Mouse (Mus musculus): ENCODE measurements at regions not wholly inside any gene's neighbourhood (a gene's known extent, or its start where the extent isn't known, plus 50 kb on each side); places are given as distances from the start of the nearest gene placed in this dataset.

- DNase-seq (ENCODE audit: extremely low spot score) = no peak
These were observed 109.5 kb upstream of the Hes1 start for GRCm38 (mm10) chr16:29954700-29955099.

- DNase-seq (ENCODE audit: extremely low spot score) = no peak
These were observed 107.3 kb upstream of the Hes1 start for GRCm38 (mm10) chr16:29956904-29957303.

- DNase-seq (ENCODE audit: extremely low spot score) = no peak
These were observed 104.1 kb upstream of the Hes1 start for GRCm38 (mm10) chr16:29959939-29960637.

GRCm38 (mm10) chr16:29963284-29963683 lies 100.9 kb upstream of the Hes1 start:
- no peak for DNase-seq (ENCODE audit: extremely low spot score)

- DNase-seq (ENCODE audit: extremely low spot score) = no peak
These were observed 99.6 kb upstream of the Hes1 start for GRCm38 (mm10) chr16:29964563-29964962.

- no peak for DNase-seq (ENCODE audit: extremely low spot score)
These were observed 95.4 kb upstream of the Hes1 start for GRCm38 (mm10) chr16:29968743-29969142.

- no peak for DNase-seq (ENCODE audit: extremely low spot score)
These were observed 91.4 kb upstream of the Hes1 start for GRCm38 (mm10) chr16:29972741-29973141.

GRCm38 (mm10) chr16:29973250-29973649 lies 90.9 kb upstream of the Hes1 start:
- no peak for DNase-seq (ENCODE audit: extremely low spot score)

- DNase-seq (ENCODE audit: extremely low spot score) = no peak
These were observed 88.4 kb upstream of the Hes1 start for GRCm38 (mm10) chr16:29975800-29976199.

GRCm38 (mm10) chr16:29977011-29977410 lies 87.2 kb upstream of the Hes1 start:
- no peak for DNase-seq (ENCODE audit: extremely low spot score)

- DNase-seq (ENCODE audit: extremely low spot score) = no peak
These were observed 86.5 kb upstream of the Hes1 start for GRCm38 (mm10) chr16:29977711-29978110.

GRCm38 (mm10) chr16:29979066-29979465 lies 85.1 kb upstream of the Hes1 start:
- DNase-seq (ENCODE audit: extremely low spot score) = no peak

GRCm38 (mm10) chr16:29981543-29981942 lies 82.6 kb upstream of the Hes1 start:
- DNase-seq (ENCODE audit: extremely low spot score) = no peak

GRCm38 (mm10) chr16:29982224-29982785 lies 81.9 kb upstream of the Hes1 start:
- DNase-seq (ENCODE audit: extremely low spot score) = no peak

- DNase-seq (ENCODE audit: extremely low spot score) = no peak
These were observed 81.0 kb upstream of the Hes1 start for GRCm38 (mm10) chr16:29983161-29983560.

- no peak for DNase-seq (ENCODE audit: extremely low spot score)
These were observed 78.9 kb upstream of the Hes1 start for GRCm38 (mm10) chr16:29985126-29985931.

- no peak for DNase-seq (ENCODE audit: extremely low spot score)
These were observed 76.6 kb upstream of the Hes1 start for GRCm38 (mm10) chr16:29987595-29987994.

GRCm38 (mm10) chr16:29987999-29988398 lies 76.2 kb upstream of the Hes1 start:
- DNase-seq (ENCODE audit: extremely low spot score) = no peak

GRCm38 (mm10) chr16:29989308-29989707 lies 74.9 kb upstream of the Hes1 start:
- no peak for DNase-seq (ENCODE audit: extremely low spot score)

- DNase-seq (ENCODE audit: extremely low spot score) = no peak
These were observed 73.8 kb upstream of the Hes1 start for GRCm38 (mm10) chr16:29990393-29990792.

GRCm38 (mm10) chr16:29990795-29991587 lies 73.2 kb upstream of the Hes1 start:
- DNase-seq (ENCODE audit: extremely low spot score) = no peak

GRCm38 (mm10) chr16:29991876-29992380 lies 72.3 kb upstream of the Hes1 start:
- no peak for DNase-seq (ENCODE audit: extremely low spot score)

Measured in embryo, embryonic 9.5 days (tissue).